Mouse (Mus musculus): ENCODE measurements around the gene Ackr2. TPM values are rescaled to one million over a fixed set of nuclear protein-coding genes. Genes with fewer than 3 reads are reported as not detected.

Gene Ackr2
- total RNA-seq, 2 experiments from 2014 or later = 7.3 to 8.4 TPM

DNA sequence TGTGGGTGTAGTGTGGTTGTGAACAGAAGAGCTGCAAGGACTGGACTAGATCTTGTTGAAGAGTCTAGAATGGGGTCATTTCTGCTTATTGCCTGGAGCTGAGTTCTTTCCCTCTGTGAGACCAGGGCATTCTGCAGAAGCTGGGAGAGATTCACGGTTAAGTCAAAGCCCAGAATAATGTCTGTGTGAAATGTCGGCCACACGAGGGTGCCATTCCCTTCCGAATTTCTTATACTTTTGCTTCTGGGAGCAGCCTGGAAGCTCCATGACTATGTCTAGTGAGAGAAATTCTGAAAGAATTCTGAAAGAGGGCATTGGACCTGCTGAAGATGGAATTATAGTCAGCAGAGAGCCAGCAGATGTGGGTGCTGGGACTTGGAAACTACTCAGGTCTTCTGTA lies 49.6 kb downstream of the Ackr2 start:
- intact Hi-C loops (cut with DNase I) = loop anchor here (2.0 to 10.0 kb wide), 2 partner anchors 37 to 277 kb away; no protein-coding TSS in a partner anchor
- peak; percentile 53 to 70 for DNase-seq (ENCODE audit: low spot score in 2 of 2)

DNA sequence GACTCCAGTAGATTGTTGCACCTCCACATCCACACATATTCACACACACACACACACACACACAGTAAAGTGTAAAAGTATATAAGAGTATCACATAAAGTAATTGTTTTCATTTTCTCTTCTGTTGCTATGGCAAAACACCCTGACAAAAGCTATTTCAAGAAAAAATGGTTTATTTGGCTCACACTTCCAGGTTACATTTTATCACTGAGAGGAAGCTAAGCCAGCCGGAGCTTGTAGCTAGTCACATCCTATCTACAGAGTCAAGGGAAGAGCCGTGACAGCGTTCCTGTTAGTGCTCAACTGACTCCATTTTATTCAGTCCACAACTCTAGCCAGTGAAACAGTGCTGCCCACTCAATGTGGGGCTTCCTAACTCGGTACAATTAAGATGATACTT lies 50.3 kb downstream of the Ackr2 start:
- intact Hi-C loops (cut with DNase I) = loop anchor here (10.0 kb wide), 1 partner anchor 276 kb away; no protein-coding TSS in a partner anchor
- DNase-seq (ENCODE audit: low spot score in 2 of 2) = no peak

DNA sequence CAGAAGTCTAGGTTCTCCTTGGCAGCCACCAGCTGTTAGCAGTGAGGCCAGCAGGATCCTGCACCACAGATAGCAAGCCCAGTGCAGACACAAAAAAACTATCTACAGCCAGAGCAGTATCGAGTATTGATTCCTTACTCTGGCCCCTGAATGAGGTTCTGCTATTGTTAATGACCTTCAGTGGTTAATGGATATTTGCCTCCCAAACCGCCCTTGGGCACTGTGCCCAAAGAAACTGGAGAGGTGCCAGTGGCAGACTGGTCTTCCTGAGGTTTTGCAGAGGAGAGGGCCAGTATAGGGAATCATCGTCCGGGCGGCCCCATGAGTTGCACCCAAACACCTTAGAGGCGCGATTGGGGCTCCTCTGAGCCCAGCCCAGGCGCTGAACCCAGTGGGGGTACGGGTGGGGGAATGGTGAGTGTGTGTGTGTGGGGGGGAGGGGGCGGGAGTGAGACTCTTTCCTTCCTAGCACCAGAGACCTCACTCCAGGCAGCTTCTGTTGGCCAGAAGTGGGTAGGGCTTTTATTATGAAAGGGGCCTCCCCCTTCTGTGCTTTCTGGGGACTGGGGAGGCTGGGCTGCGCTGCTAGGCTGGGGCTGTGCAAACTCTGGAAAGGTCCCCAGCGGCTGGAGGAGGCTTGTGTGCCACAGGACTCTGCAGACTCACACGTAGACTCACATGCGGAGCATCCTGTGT lies 52.4 kb downstream of the Ackr2 start, which contains the start of gene Fam198a:
Gene Fam198a, plus strand, starts transcription at position 571 of the 696 bp plus-strand sequence.
- DNase-seq (ENCODE audit: low spot score in 2 of 2) = no peak
- intact Hi-C loops (cut with DNase I) = no loop called here

DNA sequence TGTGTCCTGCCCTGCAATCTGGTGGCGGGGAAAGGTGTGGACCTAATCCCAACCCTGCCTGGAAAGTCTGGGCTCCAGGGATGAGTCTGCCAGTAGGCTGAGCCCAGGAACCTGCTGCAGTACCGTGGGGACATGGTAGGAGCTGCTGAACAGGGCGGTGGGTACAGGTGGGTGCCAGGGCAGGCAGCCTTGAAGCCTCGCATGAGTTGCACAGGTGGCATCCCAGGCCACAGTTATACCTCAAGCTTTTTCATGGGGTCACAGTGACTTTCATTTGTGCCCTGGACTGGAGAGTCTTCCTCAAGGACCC lies 52.9 kb downstream of the Ackr2 start:
- DNase-seq (ENCODE audit: low spot score in 2 of 2) = no peak
- intact Hi-C loops (cut with DNase I) = no loop called here

DNA sequence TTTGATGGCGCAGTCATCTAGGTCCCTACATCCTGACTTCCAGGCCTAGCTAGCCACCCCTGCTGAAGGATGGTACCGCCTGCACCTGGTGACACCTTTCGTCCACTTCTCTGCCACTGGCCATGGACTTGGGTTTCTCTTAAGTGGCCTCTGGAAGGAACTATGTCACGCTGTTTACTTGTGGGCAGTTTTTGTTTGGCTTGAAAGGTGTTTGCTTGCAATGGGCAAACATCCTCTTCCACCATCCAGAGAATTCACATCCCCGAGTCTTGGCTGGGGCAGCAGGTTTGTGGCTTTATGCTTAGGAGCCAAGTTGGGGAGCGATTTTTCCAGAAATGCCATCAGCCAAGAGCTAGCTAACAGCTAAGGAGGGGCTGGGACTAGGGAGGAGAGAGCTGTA lies 54.4 kb downstream of the Ackr2 start:
- DNase-seq (ENCODE audit: low spot score in 2 of 2) = no peak
- intact Hi-C loops (cut with DNase I) = no loop called here

DNA sequence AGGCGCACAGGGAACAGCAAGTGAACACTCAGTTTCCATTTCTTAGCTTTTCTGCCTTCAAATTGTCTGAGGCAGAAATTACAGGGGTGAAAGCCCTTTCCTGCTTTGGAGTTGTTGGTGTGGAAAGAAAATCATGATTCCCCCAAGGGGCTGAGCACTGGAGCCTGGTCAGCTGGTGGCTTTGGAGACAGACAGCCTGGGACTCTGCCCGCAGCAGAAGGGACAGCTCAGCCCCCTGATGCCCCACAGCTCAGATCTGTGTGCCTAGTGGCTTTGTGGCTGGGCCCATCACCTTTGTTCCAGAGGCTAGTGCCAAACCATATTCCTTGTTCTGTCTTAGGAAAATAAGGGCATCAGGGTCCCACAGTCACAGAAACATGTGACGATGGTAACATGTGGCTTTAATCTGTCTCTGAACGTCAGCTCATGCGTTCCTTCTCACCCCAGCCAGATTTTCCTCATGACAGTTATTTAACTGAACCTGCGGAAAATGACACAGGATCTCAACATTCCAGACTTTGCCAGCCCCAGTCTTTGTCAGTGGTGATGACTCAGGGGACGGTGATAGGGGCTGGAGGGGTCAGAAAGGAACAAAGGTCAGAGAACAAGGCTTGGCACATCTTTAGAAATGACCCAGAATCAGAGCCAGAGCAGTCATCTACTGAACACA lies 61.9 kb downstream of the Ackr2 start:
- intact Hi-C loops (cut with DNase I) = no loop called here
- no peak for DNase-seq (ENCODE audit: low spot score in 2 of 2)

Other genes with a start within 250 kb of the Ackr2 start
- 10 to 100 TPM; 26.6 to 26.8 TPM for gene Sec22c, start 192.9 kb upstream of the Ackr2 start, total RNA-seq (2021)
- 10 to 100 TPM; 84.5 to 84.6 TPM for gene Ss18l2, start 188.0 kb upstream of the Ackr2 start, total RNA-seq (2021)
- 100 to 1,000 TPM in 1 of 2 experiments, 10 to 100 TPM in 1; 73.1 to 147 TPM for gene Nktr, start 179.2 kb upstream of the Ackr2 start, total RNA-seq (2021)
- 100 to 1,000 TPM; 111 to 112 TPM for gene Zfp651, start 139.0 kb upstream of the Ackr2 start, total RNA-seq (2021)
- gene Klhl40, start 120.7 kb upstream of the Ackr2 start, total RNA-seq (2021) = 1 to 10 TPM; 4.9 to 8.8 TPM
- gene Hhatl, start 105.8 kb upstream of the Ackr2 start, total RNA-seq (2021) = 10 to 100 TPM; 17.2 to 22.2 TPM
- 1 to 10 TPM; 5.5 to 5.9 TPM for gene Ccdc13, start 58.9 kb upstream of the Ackr2 start, total RNA-seq (2021)
- 10 to 100 TPM; 85.6 to 87.3 TPM for gene Higd1a, start 40.0 kb upstream of the Ackr2 start, total RNA-seq (2021)
- not detected for gene Cyp8b1, start 17.9 kb downstream of the Ackr2 start, total RNA-seq (2021)
- gene Fam198a, start 52.6 kb downstream of the Ackr2 start, total RNA-seq (2021) = 1 to 10 TPM; 5.2 to 5.4 TPM
- gene Pomgnt2, start 98.8 kb downstream of the Ackr2 start, total RNA-seq (2021) = 10 to 100 TPM; 38.0 to 38.2 TPM
- 100 to 1,000 TPM; 108 to 117 TPM for gene Snrk, start 218.9 kb downstream of the Ackr2 start, total RNA-seq (2021)